Mouse (Mus musculus) forelimb bud, embryonic 11.5 days (tissue): ENCODE results near the gene Trap1.
A peak's percentile ranks its signal among the peaks of the same experiment; 100 is the strongest.
"Not testable (repeated sequence)": the region's sequence is repeated elsewhere in the genome, so short reads cannot be mapped to it uniquely, and the experiment has no call there.

Experiments
- DNase-seq: peaks from one replicate; pipeline ENCODE4 v3.0.0-alpha.2; 2012; ENCODE audit warnings: low read depth, low spot score

Gene Trap1

GRCm38 (mm10) chr16:4036807-4037206 lies 40.8 kb downstream of the Trap1 start, which contains the start of gene Dnase1:
Gene Dnase1, plus strand, starts transcription at chr16:4036942.
- DNase-seq: no peak

DNA sequence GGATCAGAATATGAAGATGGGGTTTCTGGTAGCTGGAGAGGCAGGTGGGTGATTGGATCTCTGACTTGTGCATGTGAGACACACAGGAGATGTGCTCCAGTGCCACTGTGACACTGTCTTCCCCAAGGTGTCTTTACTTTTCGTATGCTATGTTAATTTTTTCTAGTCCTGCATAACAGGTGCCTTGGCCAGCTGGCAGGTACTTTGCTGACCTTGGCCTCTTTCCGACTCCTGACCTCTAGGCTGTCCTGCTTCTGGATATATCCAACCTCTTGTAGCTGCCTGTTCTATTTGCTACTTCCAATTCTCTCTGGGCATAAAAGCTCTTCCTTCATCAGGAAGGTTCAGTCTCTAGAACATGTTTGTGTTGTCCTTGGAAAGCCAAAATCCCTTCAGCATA lies 42.1 kb downstream of the Trap1 start:
- DNase-seq: no peak

DNA sequence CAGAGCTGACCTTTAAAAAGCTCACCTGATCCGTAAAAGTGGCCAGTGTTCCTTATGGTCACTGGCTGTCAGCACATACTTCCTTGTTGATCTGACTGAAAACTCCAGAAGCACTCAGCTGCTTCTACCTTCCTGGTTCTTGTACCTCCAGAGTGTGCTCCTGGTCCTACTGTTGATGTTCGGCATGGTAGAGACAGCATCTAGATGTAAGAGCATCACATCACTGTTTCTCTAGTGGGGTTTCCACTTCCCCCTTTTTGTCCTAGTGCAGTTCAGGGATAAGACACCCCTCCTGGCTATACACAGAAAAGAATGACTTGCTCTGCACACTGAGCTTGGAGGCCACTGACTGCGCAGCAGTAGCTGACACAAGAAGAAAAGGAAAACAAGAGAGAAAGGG lies 43.2 kb downstream of the Trap1 start:
- no peak for DNase-seq

GRCm38 (mm10) chr16:4033971-4034370 lies 43.7 kb downstream of the Trap1 start:
- DNase-seq: no peak

- no peak for DNase-seq
Measured at GRCm38 (mm10) chr16:4032341-4032748, 45.3 kb downstream of the Trap1 start.

DNA sequence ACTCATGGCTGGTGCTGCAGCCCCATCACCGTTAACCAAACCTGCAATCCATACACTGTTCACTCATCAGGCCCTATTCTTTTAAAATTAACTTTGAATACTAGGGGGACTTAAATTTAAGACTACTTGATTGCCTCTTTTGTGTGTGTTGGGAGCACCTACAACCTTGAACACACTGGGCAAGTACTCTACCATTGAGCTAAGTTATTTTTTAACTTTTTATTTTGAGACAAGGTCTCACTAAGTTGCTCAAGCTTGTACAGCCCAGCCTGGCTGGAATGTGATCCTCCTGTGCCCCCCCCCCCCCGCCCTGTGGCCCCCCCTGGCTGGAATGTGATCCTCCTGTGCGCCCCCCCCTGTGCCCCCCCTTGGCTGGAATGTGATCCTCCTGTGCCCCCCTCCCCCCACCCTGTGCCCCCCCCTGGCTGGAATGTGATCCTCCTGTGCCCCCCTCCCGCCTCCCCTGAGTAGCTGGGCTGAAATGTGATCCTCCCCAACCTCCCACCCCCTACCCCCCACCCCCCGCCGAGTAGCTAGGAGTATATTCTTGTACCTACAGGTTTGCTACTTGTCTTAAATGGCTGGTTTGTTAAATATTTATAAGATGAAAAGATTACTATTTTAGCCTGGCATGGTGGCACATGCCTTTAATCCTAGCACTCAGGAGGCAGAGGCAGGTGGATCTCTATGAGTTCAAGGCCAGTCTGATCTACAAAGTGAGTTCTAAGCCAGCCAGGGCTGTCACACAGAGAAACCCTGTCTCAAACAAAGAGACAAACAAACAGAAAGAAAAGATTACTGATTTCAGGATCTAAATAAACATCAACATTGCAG lies 46.0 kb downstream of the Trap1 start:
- DNase-seq: no peak

GRCm38 (mm10) chr16:4030501-4030900 lies 47.1 kb downstream of the Trap1 start:
- DNase-seq: no peak

GRCm38 (mm10) chr16:4029371-4029841 lies 48.2 kb downstream of the Trap1 start:
- DNase-seq: no peak

GRCm38 (mm10) chr16:4027211-4027610 lies 50.4 kb downstream of the Trap1 start:
- no peak for DNase-seq

GRCm38 (mm10) chr16:4026672-4027071 lies 51.0 kb downstream of the Trap1 start:
- DNase-seq: no peak

DNA sequence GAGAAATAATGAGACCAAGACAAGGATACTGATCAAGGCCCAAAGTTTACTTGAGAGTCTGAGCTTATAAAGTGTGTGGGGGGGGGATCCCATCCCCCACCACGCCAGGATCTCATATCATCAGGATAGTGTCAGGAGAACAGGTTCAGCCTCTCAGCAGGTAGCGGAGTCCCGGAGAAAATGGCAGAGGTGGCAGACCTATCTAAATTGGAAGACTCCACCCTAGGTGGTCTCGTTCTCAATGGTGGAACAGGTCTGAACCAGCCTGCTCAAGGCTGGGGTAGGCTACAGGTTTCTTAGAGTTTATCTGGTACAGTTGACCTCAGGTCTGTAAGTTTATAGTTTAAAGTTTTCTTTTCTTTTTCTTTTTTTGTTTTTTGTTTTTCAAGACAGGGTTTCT lies 54.9 kb downstream of the Trap1 start:
- DNase-seq: no peak

- no peak for DNase-seq
Measured at GRCm38 (mm10) chr16:4021241-4021640, 56.4 kb downstream of the Trap1 start.

GRCm38 (mm10) chr16:4017466-4017865 lies 60.2 kb downstream of the Trap1 start:
- DNase-seq: not testable (repeated sequence)

GRCm38 (mm10) chr16:4016786-4017185 lies 60.8 kb downstream of the Trap1 start:
- DNase-seq: not testable (repeated sequence)

GRCm38 (mm10) chr16:4014040-4014668 lies 63.5 kb downstream of the Trap1 start:
- DNase-seq: no peak

GRCm38 (mm10) chr16:4012882-4013570 lies 64.6 kb downstream of the Trap1 start:
- no peak for DNase-seq

DNA sequence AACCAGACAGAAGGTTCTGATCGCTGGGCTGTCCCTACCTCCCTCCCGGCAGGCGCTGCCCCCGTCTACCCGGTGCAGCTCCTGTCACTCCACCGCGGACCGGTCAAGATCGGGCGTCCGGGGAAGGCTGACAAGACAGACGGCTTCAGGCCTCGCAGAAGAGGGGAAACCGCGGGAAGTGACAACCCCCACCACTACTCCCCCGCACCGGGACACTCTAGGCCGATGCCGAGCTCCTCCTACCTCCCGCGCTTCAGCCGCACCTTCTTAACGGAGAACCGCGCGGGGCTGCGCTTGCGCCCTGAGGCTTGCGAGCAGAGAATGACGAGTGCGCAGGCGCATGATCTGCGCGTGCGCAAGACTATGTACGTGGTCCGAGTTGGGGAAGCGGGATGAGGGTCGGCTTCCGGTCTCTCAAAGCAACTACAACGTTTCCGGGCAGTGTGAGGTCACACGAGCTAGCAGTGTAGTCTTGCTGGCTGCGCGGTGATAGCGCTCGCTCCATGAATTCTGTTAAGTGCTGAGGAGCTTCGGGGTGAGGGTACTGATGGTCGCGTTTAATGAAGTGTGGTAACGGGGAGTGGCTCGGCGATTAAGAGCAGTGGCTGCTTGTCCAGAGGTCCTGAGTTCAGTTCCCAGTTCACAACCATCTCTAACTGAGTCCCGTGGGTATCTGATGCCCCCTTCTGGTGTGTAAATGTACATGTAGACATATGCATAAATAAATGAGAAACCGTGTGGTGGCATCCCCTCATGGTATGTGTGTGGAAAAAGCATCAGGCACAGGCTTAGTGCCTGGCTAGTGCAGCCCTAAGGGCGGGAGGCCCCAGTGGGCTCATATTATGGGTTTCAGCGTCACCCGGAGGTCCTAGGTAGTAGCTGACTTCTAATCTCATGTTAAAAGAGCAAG lies 73.9 kb downstream of the Trap1 start, which contains the start of gene Slx4:
Gene Slx4 (minus strand): TSS at position 282 of the 910 bp plus-strand sequence.
- peak; percentile 99 for DNase-seq
